Mouse (Mus musculus) neural tube, embryonic 11.5 days (tissue): ENCODE results near the gene Aspdh. TPM values are rescaled to one million over a fixed set of nuclear protein-coding genes. Genes with fewer than 3 reads are reported as not detected.

Experiments used
- ATAC-seq: fragments of 200-750 bp; cut with Nextera tagmentation; 2 replicates; pipeline ENCODE4 v1.8.0; 2017; ENCODE audit warnings: moderate number of reproducible peaks, mild to moderate bottlenecking, moderate TSS enrichment, moderate library complexity; ENCODE audit not compliant: insufficient read depth, low FRiP score, low TSS enrichment
- DNase-seq: peaks from one replicate; pipeline ENCODE4 v3.0.0-alpha.2; 2015; ENCODE audit warnings: low spot score
- H3K27ac ChIP-seq: fragments of 300-500 bp; sonication (generic); 2 replicates; pipeline ENCODE4 v1.5.1; 2014; ENCODE audit warnings: low read depth, mild to moderate bottlenecking, low read length
- H3K27me3 ChIP-seq: fragments of 300-500 bp; sonication (generic); 2 replicates; pipeline ENCODE4 v1.6.1; 2014; ENCODE audit warnings: mild to moderate bottlenecking, low read length, mixed read lengths; ENCODE audit not compliant: control insufficient read depth, insufficient read depth
- H3K36me3 ChIP-seq: fragments of 300-500 bp; sonication (generic); 2 replicates; pipeline ENCODE4 v1.6.1; 2014; ENCODE audit warnings: mild to moderate bottlenecking, low read length, moderate library complexity, mixed read lengths; ENCODE audit not compliant: control insufficient read depth, insufficient read depth
- H3K4me1 ChIP-seq: fragments of 300-500 bp; sonication (generic); 2 replicates; pipeline ENCODE4 v1.6.1; 2014; ENCODE audit warnings: low read length, mixed read lengths; ENCODE audit not compliant: control insufficient read depth, insufficient read depth
- H3K4me2 ChIP-seq: fragments of 300-500 bp; sonication (generic); 2 replicates; pipeline ENCODE4 v1.6.1; 2014; ENCODE audit warnings: low read depth, mild to moderate bottlenecking, moderate library complexity
- H3K4me3 ChIP-seq: fragments of 300-500 bp; sonication (generic); 2 replicates; pipeline ENCODE4 v1.5.1; 2014; ENCODE audit warnings: low read depth, low read length
- H3K9ac ChIP-seq: fragments of 300-500 bp; sonication (generic); 2 replicates; pipeline ENCODE4 v1.6.1; 2014; ENCODE audit warnings: mild to moderate bottlenecking, low read length
- H3K9me3 ChIP-seq: fragments of 300-500 bp; sonication (generic); 2 replicates; pipeline ENCODE4 v1.6.1; 2016; ENCODE audit warnings: low read length; ENCODE audit not compliant: control insufficient read depth
- WGBS: fragments of 180-500 bp; shearing (Covaris S2); extraction: QIAGEN DNeasy Blood & Tissue Kit; methylation state at CpG from one replicate; pipeline ENCODE4 v1.1.7; 2014; 5-methylcytosine and 5-hydroxymethylcytosine counted together
- polyA plus RNA-seq: library from polyadenylated mRNA; unstranded; fragments of >200 nt; fragmentation: Nextera tagmentation; extraction: Ambion mirVana; gene quantifications from 2 replicates; pipeline ENCODE4 v1.2.1, GENCODE M21; 2014

Aspdh gene
- polyA plus RNA-seq = 1.2 and 1.6 TPM in 2 replicates

- H3K27ac ChIP-seq = no peak within 1 kb of the TSS
- 47% methylated on average over 2 of the region's 2 CpGs for WGBS
- peaks cover 10% of the 10 kb centered on the region for H3K36me3 ChIP-seq
- H3K4me2 ChIP-seq = no peak within 1 kb of the TSS
- ATAC-seq (no peak), DNase-seq (no peak)
- H3K4me1 ChIP-seq = peaks cover 14% of the 10 kb centered on the region; the same call in 1 of the 2 replicates
- no peak within 1 kb of the TSS for H3K4me3 ChIP-seq
- H3K27me3 ChIP-seq = peaks cover 39% of the 10 kb centered on the region
- no peaks in the 10 kb centered on the region for H3K9me3 ChIP-seq
- H3K9ac ChIP-seq = peak within 1 kb of the TSS; percentile 5; the same call in 1 of the 2 replicates
These were observed at the start of gene Aspdh for GRCm38 (mm10) chr7:44465111-44465510. TSS of gene Aspdh (plus strand) at chr7:44465391.

- Histone ChIP-seq H3K4me2 (no peak overlapping the region; the same call in 1 of the 2 replicates), H3K9ac (no peak overlapping the region), H3K36me3 (no peaks in the 10 kb centered on the region), H3K27ac (no peak overlapping the region), H3K9me3 (no peaks in the 10 kb centered on the region), H3K27me3 (peaks cover 10% of the 10 kb centered on the region; the same call in 1 of the 2 replicates), H3K4me3 (no peak overlapping the region), H3K4me1 (peaks cover 5% of the 10 kb centered on the region)
- DNase-seq (no peak), ATAC-seq (no peak)
- WGBS = 12% methylated on average over 8 of the region's 8 CpGs
These were observed 37.5 kb upstream of the Aspdh start for GRCm38 (mm10) chr7:44427666-44428065.

GRCm38 (mm10) chr7:44428171-44428950, 36.8 kb upstream of the Aspdh start:
- Histone ChIP-seq H3K27ac (peak overlapping the region; percentile 97), H3K36me3 (no peaks in the 10 kb centered on the region), H3K9me3 (no peaks in the 10 kb centered on the region), H3K4me2 (peak overlapping the region; percentile 71), H3K4me3 (peak overlapping the region; percentile 71), H3K27me3 (peaks cover 10% of the 10 kb centered on the region; the same call in 1 of the 2 replicates), H3K4me1 (peaks cover 5% of the 10 kb centered on the region), H3K9ac (peak overlapping the region; percentile 85)
- WGBS = 1% methylated on average over 17 of the region's 38 CpGs
- ATAC-seq = peak; percentile 52; the same call in 1 of the 2 replicates
- peak; percentile 86 for DNase-seq

GRCm38 (mm10) chr7:44428968-44429521, 36.1 kb upstream of the Aspdh start, which contains the start of gene Lrrc4b:
TSS of gene Lrrc4b (plus strand) at chr7:44429018.
- peak within 1 kb of the TSS; percentile 71 for H3K4me2 ChIP-seq
- peak; percentile 92 for DNase-seq
- H3K9ac ChIP-seq = peak within 1 kb of the TSS; percentile 85
- H3K4me3 ChIP-seq = peak within 1 kb of the TSS; percentile 71
- no peaks in the 10 kb centered on the region for H3K9me3 ChIP-seq
- H3K4me1 ChIP-seq = peaks cover 5% of the 10 kb centered on the region
- no peaks in the 10 kb centered on the region for H3K36me3 ChIP-seq
- peak within 1 kb of the TSS; percentile 97 for H3K27ac ChIP-seq
- WGBS = under 1% methylated on average over 35 of the region's 69 CpGs
- H3K27me3 ChIP-seq = peaks cover 10% of the 10 kb centered on the region; the same call in 1 of the 2 replicates
- ATAC-seq = peak; percentile 59

GRCm38 (mm10) chr7:44429534-44430488, 35.4 kb upstream of the Aspdh start:
- peak; percentile 66 for DNase-seq
- peak overlapping the region; percentile 71 for H3K4me2 ChIP-seq

GRCm38 (mm10) chr7:44432550-44432949, 32.6 kb upstream of the Aspdh start:
- H3K4me3 ChIP-seq = no peak overlapping the region
- DNase-seq (no peak), ATAC-seq (no peak)
- no peak overlapping the region for H3K4me2 ChIP-seq
- H3K27me3 ChIP-seq = peaks cover 10% of the 10 kb centered on the region; the same call in 1 of the 2 replicates
- WGBS = 69% methylated on average over 6 of the region's 6 CpGs
- no peaks in the 10 kb centered on the region for H3K9me3 ChIP-seq
- no peak overlapping the region for H3K9ac ChIP-seq
- no peak overlapping the region for H3K27ac ChIP-seq
- H3K4me1 ChIP-seq = peaks cover 5% of the 10 kb centered on the region
- H3K36me3 ChIP-seq = no peaks in the 10 kb centered on the region

More at GRCm38 (mm10) chr7:44429534-44430488, 35.4 kb upstream of the Aspdh start:
- H3K4me1 ChIP-seq = peaks cover 5% of the 10 kb centered on the region
- peak overlapping the region; percentile 97 for H3K27ac ChIP-seq
- no peaks in the 10 kb centered on the region for H3K36me3 ChIP-seq
- peak overlapping the region; percentile 85 for H3K9ac ChIP-seq
- peaks cover 10% of the 10 kb centered on the region; the same call in 1 of the 2 replicates for H3K27me3 ChIP-seq
- ATAC-seq = peak; percentile 29
- WGBS = 1% methylated on average over 32 of the region's 32 CpGs
- peak overlapping the region; percentile 71 for H3K4me3 ChIP-seq
- no peaks in the 10 kb centered on the region for H3K9me3 ChIP-seq

GRCm38 (mm10) chr7:44433371-44433770, 31.8 kb upstream of the Aspdh start:
- Histone ChIP-seq H3K9me3 (no peaks in the 10 kb centered on the region), H3K27ac (no peak overlapping the region), H3K4me2 (no peak overlapping the region), H3K4me3 (no peak overlapping the region), H3K27me3 (peaks cover 10% of the 10 kb centered on the region; the same call in 1 of the 2 replicates), H3K9ac (no peak overlapping the region), H3K4me1 (peaks cover 5% of the 10 kb centered on the region), H3K36me3 (no peaks in the 10 kb centered on the region)
- WGBS = 3% methylated on average over 7 of the region's 7 CpGs
- DNase-seq (peak; percentile 74), ATAC-seq (0 out of 2 replicates have a peak, but pooled peaks have one; percentile 15)

- 76% methylated on average over 9 of the region's 9 CpGs for WGBS
- Histone ChIP-seq H3K9ac (no peak overlapping the region), H3K4me1 (peaks cover 5% of the 10 kb centered on the region), H3K4me3 (no peak overlapping the region), H3K9me3 (no peaks in the 10 kb centered on the region), H3K27ac (no peak overlapping the region), H3K4me2 (no peak overlapping the region), H3K27me3 (peaks cover 10% of the 10 kb centered on the region; the same call in 1 of the 2 replicates), H3K36me3 (no peaks in the 10 kb centered on the region)
- DNase-seq (no peak), ATAC-seq (no peak)
These were observed 31.1 kb upstream of the Aspdh start for GRCm38 (mm10) chr7:44434089-44434488.
